Mouse (Mus musculus) left cerebral cortex, adult 11 months (tissue): Measurements from ENCODE around the gene Chd2.

ENCODE experiments used
- DNase-seq: peaks from one replicate; pipeline ENCODE4 v3.0.0; 2022; ENCODE audit warnings: low spot score

Gene Chd2

GRCm38 (mm10) chr7:73441802-73442201 lies 99.8 kb downstream of the Chd2 start:
- DNase-seq, result no peak

DNA sequence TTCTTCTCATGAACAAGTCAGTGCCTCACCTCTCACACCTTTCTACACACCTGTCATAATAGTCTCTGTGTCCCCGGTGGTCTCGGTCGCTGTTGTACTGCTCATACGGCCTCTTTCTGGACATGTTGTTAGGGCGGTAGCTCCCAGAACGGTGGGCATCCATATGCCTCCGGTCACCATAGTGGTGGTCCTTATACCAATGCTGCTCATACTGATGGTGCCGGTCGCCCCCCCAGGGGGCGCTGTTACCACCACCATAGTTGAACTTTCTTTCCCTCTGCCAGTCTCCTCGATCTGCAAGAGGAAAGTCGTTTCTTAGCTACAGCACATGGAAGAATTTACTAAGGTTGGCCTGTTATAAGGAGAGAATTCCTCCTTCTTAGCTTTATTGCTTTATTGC lies 105.9 kb downstream of the Chd2 start:
- no peak for DNase-seq

DNA sequence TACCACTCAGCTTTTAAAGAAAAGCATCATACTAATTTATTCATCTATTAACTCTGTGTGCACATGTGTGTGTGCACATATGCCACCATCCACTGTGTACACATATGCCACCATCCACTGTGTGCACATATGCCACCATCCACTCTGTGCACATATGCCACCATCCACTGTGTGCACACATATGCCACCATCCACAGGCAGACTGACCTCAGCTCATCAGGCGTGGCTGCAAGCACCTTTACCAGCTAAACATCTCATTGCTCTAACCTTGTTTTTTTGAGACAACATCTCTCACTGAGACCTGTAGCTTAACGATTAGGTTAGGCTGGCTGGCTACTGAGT lies 107.3 kb downstream of the Chd2 start:
- DNase-seq, result no peak

GRCm38 (mm10) chr7:73433637-73434335 lies 107.8 kb downstream of the Chd2 start:
- DNase-seq, result no peak

- no peak for DNase-seq
These were observed 113.1 kb downstream of the Chd2 start for GRCm38 (mm10) chr7:73428525-73428924.

GRCm38 (mm10) chr7:73427794-73428193 lies 113.8 kb downstream of the Chd2 start:
- no peak for DNase-seq

DNA sequence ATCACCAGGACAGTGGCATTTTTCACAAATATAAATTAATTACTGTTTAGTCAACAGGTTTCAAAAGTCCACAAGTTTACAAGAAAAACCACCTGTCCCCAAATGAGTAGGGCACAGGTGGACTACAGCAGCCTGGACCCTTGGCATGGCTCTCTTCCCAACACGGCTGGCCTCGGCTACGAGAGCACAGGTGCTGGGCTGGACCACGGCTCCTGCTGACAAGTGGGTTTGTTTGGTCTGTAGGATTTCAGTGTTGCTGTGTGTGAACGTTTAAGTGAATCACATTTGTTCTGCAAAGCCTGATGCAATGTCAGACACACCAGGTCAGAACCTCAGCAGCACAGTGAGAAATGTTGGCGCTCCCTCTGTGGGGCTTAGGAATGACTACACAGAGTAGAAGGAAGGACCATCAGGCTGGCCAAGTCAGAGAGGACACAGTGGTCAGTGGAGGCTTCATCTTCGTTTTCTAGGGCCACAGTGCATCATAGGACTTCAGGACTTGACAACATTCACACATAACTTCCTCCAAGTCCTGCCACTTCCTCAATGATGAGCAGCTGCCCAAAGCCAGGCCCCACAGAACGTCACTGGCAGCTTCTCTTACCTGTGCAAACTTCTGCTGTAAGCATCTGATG lies 114.8 kb downstream of the Chd2 start:
- no peak for DNase-seq

- DNase-seq, result no peak
These were observed 115.4 kb downstream of the Chd2 start for GRCm38 (mm10) chr7:73426235-73426634.

DNA sequence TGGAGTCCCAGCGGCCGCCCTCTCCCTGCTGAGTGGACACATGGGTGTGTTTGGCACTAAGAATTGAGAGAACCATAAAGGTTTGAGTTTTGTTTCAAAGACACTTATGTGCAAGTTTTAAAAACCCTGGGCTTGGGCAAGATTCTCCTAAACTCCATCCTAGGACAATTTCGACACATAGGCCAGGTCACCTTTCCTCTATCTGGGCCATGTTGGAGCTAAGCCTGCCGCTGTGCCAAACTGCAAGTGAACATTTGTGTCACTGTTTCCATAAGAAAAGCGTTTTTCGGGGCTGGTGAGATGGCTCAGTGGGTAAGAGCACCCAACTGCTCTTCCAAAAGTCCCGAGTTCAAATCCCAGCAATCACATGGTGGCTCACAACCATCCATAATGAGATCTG lies 116.2 kb downstream of the Chd2 start:
- DNase-seq, result no peak

DNA sequence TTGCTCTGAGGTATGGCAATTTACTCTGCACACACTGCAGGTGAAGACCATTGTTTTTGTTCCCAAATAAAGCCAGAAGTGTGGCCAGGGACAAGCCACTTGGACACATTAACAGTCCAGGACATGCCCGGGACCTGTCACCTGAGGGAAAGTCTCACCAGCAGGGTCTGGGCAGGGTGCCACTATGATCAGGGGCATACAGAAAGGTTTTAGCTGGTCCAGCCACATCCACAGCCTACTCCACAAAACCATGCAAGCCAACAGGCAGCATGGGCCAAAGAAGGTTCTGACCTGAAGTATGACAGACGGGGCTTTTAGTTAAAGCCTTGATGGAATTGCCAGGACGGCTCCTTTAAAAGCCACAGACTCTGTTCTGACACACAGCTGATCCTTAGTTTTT lies 116.9 kb downstream of the Chd2 start:
- no peak for DNase-seq

DNA sequence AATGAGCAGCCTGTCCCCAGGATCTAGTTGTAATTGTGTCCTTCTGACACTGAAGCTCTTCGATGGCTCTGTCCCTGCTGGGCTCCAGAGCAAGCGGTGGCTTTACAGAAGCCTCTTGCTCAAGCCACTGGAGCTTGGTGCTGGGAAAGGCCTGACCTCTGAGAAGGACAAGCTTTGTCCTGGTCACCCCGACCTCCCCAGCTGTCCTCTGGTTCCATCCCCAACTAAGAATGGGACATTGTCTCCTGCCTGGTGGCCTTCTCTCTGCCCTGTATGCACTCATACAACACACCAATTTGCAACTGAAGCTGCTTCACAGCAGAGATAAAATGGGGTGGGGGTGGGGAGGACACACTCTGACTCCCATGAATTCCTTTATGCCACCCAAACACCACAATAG lies 117.4 kb downstream of the Chd2 start:
- DNase-seq, result no peak

DNA sequence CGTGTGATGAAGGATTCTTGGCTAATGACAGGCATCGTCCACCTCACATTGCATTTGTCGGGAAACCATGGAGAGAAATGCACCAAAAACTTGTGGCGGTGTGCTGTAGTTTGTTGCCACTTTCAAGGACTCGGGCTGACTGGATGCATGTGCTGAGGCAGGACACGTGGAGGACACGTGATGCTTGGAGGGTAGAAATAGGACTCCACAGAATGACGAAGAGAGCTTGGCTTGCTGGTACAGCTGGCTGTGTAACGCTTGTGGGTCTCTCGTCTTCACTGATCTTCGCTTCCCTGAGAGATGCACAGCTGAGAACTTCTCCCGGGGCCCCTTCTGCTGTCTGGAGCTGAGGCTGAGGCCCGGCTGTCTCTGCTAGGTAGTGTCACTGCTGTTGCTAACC lies 118.4 kb downstream of the Chd2 start:
- DNase-seq, result peak; percentile 65

DNA sequence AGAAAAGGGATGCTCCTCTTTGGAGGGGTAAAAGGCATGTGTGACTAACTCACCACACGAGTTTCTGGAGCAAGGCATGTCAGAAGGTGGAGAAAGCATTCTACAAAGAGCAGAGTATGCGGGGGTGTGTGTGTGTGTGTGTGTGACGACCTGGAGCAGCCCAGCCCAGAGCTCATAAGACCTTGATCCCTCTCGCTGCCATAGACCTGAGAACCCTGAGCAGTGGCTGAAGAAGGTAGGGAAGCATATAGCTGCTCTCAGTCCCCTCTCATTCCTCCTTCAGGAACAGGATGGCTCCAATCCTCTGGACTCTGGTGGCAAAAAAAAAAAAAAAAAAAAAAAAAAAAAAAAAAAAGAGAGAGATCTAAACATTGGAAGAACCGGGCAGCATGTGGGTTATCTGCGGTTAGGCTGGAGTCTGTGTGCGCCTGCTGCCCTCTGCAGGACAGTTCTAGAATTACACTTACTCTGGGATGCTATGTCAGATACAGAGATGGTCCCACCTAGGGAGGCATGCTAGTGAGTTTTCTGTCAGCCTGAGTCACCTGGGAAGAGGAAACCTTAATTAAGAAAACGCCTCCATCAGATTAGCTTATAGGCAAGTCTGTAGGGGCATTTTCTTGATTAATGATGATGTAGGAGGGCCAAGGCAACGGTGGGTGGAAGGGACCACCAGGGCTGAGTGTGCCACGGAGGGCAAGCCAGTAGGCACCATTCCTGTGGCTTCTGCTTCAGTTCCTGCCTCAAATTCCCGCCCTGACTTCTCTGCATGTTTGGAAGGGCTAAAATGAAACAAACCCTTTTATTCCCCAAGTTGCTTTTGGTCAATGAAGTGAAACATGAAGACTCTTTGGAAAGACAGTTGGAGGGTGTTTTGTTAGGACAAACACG lies 119.2 kb downstream of the Chd2 start:
- peak; percentile 89 for DNase-seq

- no peak for DNase-seq
These were observed 120.2 kb downstream of the Chd2 start for GRCm38 (mm10) chr7:73421278-73422015.

DNA sequence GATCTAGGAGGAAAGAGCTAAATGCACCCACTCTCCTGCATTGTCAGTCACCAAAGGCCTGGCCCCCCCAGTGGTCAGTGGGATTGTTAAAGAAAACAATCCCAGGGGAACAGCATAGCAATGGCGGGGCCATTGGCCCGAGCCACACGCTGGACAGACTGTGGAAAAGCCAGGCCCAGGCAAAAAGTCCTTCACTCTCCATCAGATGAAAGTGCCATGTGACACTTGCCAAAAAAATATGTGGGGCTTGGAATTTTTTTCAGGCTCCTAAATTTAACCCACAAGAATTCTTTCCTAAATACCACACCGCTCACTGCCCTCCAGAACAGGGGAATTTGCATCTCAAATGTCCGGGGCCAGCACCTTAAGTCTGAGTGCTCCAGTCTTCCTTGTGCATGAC lies 120.8 kb downstream of the Chd2 start:
- DNase-seq, result no peak

GRCm38 (mm10) chr7:73419375-73419774 lies 122.3 kb downstream of the Chd2 start:
- DNase-seq, result no peak

- DNase-seq, result no peak
These were observed 127.4 kb downstream of the Chd2 start for GRCm38 (mm10) chr7:73414192-73414591.

- DNase-seq, result no peak
These were observed 129.2 kb downstream of the Chd2 start for GRCm38 (mm10) chr7:73412419-73412818.

DNA sequence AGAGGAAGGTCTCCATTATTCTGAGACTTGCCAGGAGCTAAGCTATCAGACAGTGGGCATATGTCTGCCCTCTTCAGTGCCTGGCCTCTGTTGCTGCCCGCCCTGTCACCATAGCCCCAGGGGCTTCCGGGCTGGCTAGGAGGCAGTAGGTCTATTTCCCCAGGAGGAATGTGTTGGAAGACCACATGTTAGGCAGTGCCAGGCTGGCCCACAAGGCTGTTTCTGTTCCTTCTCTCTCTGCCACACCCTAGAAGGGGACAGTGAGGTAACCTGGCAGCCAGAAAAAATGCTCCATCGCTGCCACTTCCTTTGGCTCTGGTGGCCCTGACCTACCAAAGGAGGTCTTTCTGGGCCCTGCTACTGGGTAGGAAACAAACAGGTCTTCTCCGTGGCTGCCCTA lies 129.6 kb downstream of the Chd2 start:
- DNase-seq, result no peak

GRCm38 (mm10) chr7:73411523-73411922 lies 130.1 kb downstream of the Chd2 start:
- no peak for DNase-seq

DNA sequence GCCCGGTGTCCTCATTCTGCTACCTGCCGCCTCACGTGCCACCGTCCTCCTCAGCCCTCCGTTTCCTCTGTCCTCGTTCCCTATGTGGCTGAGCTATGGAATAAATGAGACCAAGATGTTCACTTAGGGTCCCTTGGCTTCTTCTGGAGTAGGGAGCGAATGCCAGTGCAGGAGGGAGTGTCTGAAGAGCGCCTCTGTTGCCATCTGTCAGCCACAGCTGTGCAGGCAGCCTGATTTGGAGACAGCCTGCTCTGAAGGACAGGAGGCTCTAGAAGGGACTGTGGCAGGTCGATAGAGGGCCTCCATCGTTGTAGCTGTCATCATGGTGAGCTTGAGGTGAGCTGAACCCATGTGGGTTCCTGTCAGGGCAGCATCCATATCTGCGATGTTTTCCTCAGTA lies 136.1 kb downstream of the Chd2 start:
- DNase-seq, result no peak

- no peak for DNase-seq
These were observed 138.1 kb downstream of the Chd2 start for GRCm38 (mm10) chr7:73403538-73403937.
